Mouse (Mus musculus) E14TG2a.4 (cell line): ENCODE results near the gene Gpr160.

Experiments used
- H3K27me3 ChIP-seq: 2 replicates; pipeline ENCODE4 v1.6.1; 2014; ENCODE audit warnings: low read length, control low read depth; ENCODE audit not compliant: insufficient read depth
- H3K36me3 ChIP-seq: 2 replicates; pipeline ENCODE4 v1.6.1; 2014; ENCODE audit warnings: low read length, control low read depth; ENCODE audit not compliant: insufficient read depth
- H3K4me1 ChIP-seq: replicated peaks from 2 replicates; pipeline ENCODE4 v1.6.1; 2014; ENCODE audit warnings: low read depth, low read length, control low read depth
- H3K4me3 ChIP-seq: replicated peaks from 2 replicates; pipeline ENCODE4 v1.5.1; 2014; ENCODE audit warnings: mild to moderate bottlenecking, low read length
- H3K9me3 ChIP-seq: 2 replicates; pipeline ENCODE4 v1.6.1; 2014; ENCODE audit warnings: low read length, control low read depth
- CTCF ChIP-seq: conservative IDR thresholded peaks from 2 replicates; pipeline ENCODE4 v1.5.1; 2014; ENCODE audit warnings: low read length
- NANOG ChIP-seq: IDR thresholded peaks from 2 replicates; pipeline ENCODE4 v1.6.1; 2014; ENCODE audit warnings: borderline replicate concordance, low read length, mixed read lengths
- POU5F1 ChIP-seq: IDR thresholded peaks from 2 replicates; pipeline ENCODE4 v1.6.1; 2014; ENCODE audit warnings: low read length, borderline replicate concordance

Gene Gpr160

DNA sequence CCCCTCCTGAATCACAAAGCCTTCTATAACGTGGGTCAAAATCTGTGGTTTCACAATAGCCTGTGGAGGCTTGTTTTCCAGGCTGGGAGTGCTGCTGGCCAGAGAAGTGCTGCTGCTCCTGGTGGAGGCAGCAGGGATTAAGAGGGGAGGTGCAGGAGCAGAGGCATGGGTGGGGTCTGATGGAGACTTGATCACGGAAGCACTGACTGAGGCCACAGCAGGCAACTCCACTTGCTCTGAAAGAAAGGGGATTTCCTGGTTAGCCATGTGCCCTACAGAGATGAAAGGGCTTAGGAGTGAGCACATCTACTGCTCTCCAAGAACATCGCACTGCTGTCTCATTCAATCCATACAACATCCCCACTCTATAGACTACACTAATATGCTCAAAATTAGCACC, 74.1 kb downstream of the Gpr160 start:
- Histone ChIP-seq H3K36me3 (peaks cover 21% of the 10 kb centered on the region), H3K4me1 (peaks cover 24% of the 10 kb centered on the region), H3K9me3 (no peaks in the 10 kb centered on the region), H3K27me3 (no peaks in the 10 kb centered on the region), H3K4me3 (no peak overlapping the region)
- TF ChIP-seq CTCF (peak; percentile 14; the same call in 1 of the 2 replicates), NANOG (no peak), POU5F1 (no peak)

DNA sequence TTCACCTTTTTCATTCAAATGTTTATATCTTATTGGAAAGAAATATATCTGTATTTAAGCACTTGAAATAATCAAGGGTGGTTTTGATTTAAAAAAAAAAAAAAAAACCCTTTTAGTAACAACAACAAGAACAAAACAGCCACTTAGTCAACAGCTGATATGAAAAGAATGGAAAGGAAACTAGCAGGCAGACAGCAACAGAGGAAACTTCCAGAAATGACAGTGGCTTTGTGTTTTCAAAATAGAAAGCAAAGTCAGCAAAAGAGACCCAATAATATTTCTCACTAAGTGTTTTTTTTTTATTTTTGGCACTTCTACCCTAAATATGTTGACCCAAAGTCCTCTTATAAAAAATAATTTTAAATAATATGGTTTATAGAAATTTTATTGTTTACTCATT, 78.6 kb downstream of the Gpr160 start:
- Histone ChIP-seq H3K9me3 (no peaks in the 10 kb centered on the region), H3K4me1 (peaks cover 30% of the 10 kb centered on the region), H3K36me3 (peaks cover 36% of the 10 kb centered on the region), H3K27me3 (no peaks in the 10 kb centered on the region), H3K4me3 (no peak overlapping the region)
- TF ChIP-seq POU5F1 (no peak), CTCF (no peak), NANOG (no peak)
